Mouse (Mus musculus): ENCODE results near the gene Ube2l6.

DNA sequence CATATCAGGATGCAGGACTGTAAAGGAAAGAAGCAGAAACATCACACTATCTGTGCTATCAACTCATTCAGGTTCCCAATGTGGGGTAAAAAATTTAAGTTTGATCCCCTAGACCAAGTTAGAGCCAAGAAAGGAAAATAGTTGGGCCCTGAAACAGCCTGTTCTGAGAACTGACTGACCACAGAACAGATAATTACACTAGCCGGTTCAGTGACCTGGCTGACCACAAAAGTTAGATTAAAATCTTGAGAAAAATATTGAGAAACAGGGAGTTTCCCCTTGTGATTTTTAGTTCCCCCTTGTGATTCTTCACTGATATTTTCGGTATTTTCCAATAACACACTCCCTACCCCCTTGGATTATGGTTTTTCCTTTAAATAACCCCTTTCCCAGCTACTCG is 4.8 kb upstream of the Ube2l6 start:
- TF ChIP-seq CTCF (IDR thresholded peaks at IDR 0.05; ENCODE audit: low read depth) (no peak), EP300 (optimal IDR thresholded peaks at IDR 0.05) (no peak)

Measured in stomach, postnatal 0 days (tissue).